Mouse (Mus musculus) kidney, adult 9 months (tissue): ENCODE measurements at regions not wholly inside any gene's neighbourhood (a gene's known extent, or its start where the extent isn't known, plus 50 kb on each side); places are given as distances from the start of the nearest gene placed in this dataset.

Experiments used
- DNase-seq: peaks from one replicate; pipeline ENCODE4 v3.0.0; 2022

DNA sequence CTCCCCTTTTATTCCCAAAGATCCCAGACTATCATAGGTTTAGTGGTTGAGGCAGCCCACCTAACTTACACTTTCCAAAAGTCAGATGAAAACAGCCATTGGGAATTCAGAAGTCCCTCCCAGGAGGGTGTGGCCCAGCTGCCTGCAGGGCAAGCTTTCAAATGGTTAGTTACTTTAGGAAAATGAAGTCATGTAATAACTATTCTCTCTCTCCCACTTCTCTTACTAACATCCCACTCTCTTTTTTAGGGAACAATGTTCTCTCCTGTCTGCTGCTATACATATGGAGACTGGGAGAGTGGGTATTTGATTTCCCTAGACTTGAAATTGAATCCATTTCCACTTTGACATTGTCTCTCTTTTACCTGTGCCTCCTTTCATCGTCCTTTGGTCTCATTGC lies 55.0 kb downstream of the Zfp648 start:
- DNase-seq, result no peak

GRCm38 (mm10) chr1:154256811-154257210 lies 55.8 kb downstream of the Zfp648 start:
- DNase-seq, result no peak

DNA sequence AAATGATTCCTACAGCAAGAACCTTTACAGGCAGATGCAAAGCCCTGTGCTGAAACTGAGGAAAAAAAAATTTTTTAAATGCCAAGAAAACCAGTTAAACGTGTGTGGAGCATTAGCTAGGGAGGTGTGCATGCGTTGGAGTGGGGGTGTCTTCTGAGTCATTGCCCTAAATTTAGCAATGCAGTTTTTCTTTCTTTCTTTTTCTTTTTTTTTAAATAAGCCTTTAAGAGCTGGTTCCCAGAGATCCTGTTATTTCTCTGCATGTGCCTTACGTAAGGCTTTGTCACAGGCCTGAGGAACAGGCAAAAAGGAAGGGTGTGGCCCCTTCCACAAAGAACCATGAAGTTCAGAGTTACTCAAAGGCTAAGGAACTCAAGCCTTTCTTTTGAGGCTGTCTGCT lies 57.5 kb downstream of the Zfp648 start:
- no peak for DNase-seq

GRCm38 (mm10) chr1:154260393-154260792 lies 59.4 kb downstream of the Zfp648 start:
- DNase-seq, result no peak

DNA sequence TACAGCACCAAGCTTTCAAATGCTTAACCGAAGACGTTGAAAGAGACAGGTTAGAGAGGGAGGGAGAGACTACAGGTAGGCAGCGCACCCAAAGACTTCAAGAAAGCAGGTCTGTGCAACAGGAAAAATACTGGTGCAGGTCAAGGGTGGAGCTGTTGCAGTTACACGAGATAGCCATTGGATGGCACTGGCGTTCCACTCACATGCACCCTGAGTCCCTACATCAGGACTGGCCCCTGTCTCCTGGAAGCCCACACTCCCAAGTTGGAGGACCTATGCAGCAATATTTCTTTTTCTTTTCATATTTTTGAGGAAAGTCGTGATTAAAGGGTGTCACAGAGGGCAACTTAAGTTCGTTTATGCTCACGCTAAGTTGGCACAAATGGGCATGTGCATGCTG lies 80.5 kb downstream of the Zfp648 start:
- DNase-seq, result peak; percentile 34

- DNase-seq, result no peak
These were observed 85.1 kb downstream of the Zfp648 start for GRCm38 (mm10) chr1:154286080-154286479.

- DNase-seq, result no peak
These were observed 91.7 kb downstream of the Zfp648 start for GRCm38 (mm10) chr1:154292729-154293128.

DNA sequence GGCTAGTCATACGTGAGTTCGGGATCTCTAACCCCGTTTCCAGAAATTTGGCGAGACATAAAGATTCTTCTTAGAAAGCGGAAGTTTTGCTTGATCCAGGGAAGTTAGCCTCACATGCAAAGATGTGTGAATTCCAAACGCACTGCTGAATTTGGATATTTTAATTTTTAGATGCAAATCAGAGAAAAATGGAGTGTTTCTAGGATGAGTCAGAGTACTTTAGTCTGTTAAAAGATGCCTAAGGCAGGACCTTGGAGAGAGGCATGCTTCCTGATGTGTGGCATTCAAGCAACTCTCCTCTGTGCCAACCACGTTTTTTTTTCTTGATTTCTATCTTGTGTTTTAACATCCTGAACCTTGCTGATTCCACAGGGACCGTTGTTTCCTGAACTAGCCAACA lies 95.1 kb downstream of the Zfp648 start:
- DNase-seq, result no peak

DNA sequence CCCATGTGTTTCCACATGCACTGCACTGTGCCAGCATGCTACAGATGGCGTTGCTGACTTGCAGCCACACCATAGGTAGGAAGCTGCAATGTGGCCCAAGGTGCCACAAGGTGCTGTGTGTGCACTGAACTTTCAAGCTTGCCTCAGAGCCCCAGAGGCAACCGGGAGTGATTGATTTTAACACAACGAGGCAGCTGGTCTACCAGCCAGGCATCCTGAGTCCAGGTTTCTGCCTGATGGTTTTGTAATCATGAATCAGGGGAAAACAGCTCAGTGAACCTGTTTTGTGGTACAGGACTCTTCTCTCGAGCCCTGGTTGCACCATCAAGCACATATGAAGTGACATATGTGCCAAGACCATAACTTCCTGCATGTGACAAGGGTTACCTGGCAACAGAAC lies 98.9 kb downstream of the Zfp648 start:
- no peak for DNase-seq

GRCm38 (mm10) chr1:154309650-154310049 lies 108.7 kb downstream of the Zfp648 start:
- DNase-seq, result no peak
